Mouse (Mus musculus) heart, embryonic 14.5 days (tissue): ENCODE data around the gene Fblim1. TPM values are rescaled to one million over a fixed set of nuclear protein-coding genes. Genes with fewer than 3 reads are reported as not detected.

Experiments used
- ATAC-seq: fragments of 200-750 bp; cut with Nextera tagmentation; 2 replicates; pipeline ENCODE4 v1.8.0; 2017; ENCODE audit warnings: low read depth, moderate TSS enrichment; ENCODE audit not compliant: insufficient number of reproducible peaks, insufficient read depth, low FRiP score
- H3K27ac ChIP-seq, 2 experiments: fragments of 200-500 bp in 1 of 2; fragments of 300-500 bp in 1 of 2; sonication (generic) in 1 of 2; replicated peaks in 1 of 2; 2 replicates each; pipeline ENCODE4 v1.5.1; 2012 to 2014; ENCODE audit warnings: low read depth in 2 of 2, low read length in 2 of 2, control low read depth in 1 of 2, mild to moderate bottlenecking in 1 of 2, mixed read lengths in 1 of 2; ENCODE audit not compliant: control insufficient read depth in 1 of 2, insufficient read depth in 1 of 2
- H3K27me3 ChIP-seq: fragments of 300-500 bp; sonication (generic); 2 replicates; pipeline ENCODE4 v1.6.1; 2014; ENCODE audit warnings: mild to moderate bottlenecking, low read length, control low read depth; ENCODE audit not compliant: control insufficient read depth, insufficient read depth
- H3K36me3 ChIP-seq: fragments of 300-500 bp; sonication (generic); 2 replicates; pipeline ENCODE4 v1.6.1; 2014; ENCODE audit warnings: mild to moderate bottlenecking, control low read depth, low read length, mixed read lengths; ENCODE audit not compliant: control insufficient read depth, insufficient read depth
- H3K4me1 ChIP-seq, 2 experiments: fragments of 200-500 bp in 1 of 2; fragments of 300-500 bp in 1 of 2; sonication (generic) in 1 of 2; 2 replicates each; pipeline ENCODE4 v1.6.1; 2012 to 2014; ENCODE audit warnings: low read length in 2 of 2, control low read depth in 1 of 2, mixed read lengths in 1 of 2; ENCODE audit not compliant: control insufficient read depth in 2 of 2, insufficient read depth in 2 of 2
- H3K4me2 ChIP-seq: fragments of 300-500 bp; sonication (generic); 2 replicates; pipeline ENCODE4 v1.6.1; 2014; ENCODE audit warnings: mild to moderate bottlenecking, low read length
- H3K4me3 ChIP-seq, 2 experiments: fragments of 200-500 bp in 1 of 2; fragments of 300-500 bp in 1 of 2; sonication (generic) in 1 of 2; 2 replicates each; pipeline ENCODE4 v1.5.1; 2012 to 2014; ENCODE audit warnings: low read length in 2 of 2, mild to moderate bottlenecking in 2 of 2, control low read depth in 1 of 2, low read depth in 1 of 2, moderate library complexity in 1 of 2; ENCODE audit not compliant: control insufficient read depth in 1 of 2, insufficient read depth in 1 of 2
- H3K9ac ChIP-seq: fragments of 300-500 bp; sonication (generic); 2 replicates; pipeline ENCODE4 v1.6.1; 2014; ENCODE audit warnings: mild to moderate bottlenecking, low read length
- H3K9me3 ChIP-seq: fragments of 300-500 bp; sonication (generic); 2 replicates; pipeline ENCODE4 v1.6.1; 2016; ENCODE audit warnings: low read length, control low read depth; ENCODE audit not compliant: control insufficient read depth
- WGBS: fragments of 180-500 bp; shearing (Covaris S2); extraction: QIAGEN DNeasy Blood & Tissue Kit; methylation state at CpG from one replicate; pipeline ENCODE4 v1.1.7; 2014; 5-methylcytosine and 5-hydroxymethylcytosine counted together
- polyA plus RNA-seq: library from polyadenylated mRNA; unstranded; fragments of >200 nt; fragmentation: Nextera tagmentation; extraction: Ambion mirVana; gene quantifications from 2 replicates; pipeline ENCODE4 v1.2.1, GENCODE M21; 2014

Fblim1 gene
- polyA plus RNA-seq, 1 experiment from 2014 or later = 45.7 TPM

DNA sequence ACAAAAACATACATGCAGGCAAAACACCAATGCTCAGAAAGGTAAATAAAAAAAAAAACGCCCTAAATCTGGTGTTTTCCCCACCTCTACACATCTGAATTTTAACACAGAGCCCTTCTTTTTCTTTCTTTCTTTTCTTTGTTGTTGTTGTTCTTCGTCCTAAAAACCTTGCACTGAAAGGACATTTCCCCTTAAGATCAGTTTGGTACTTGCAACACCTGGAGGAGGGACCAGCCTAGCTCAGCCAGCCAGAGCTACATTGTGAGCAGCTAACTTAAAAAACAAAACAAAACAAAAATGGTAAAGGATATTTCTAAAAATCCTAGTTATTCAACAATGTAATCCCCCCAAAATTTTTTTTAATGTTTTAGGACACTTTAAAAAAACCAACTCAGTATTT is 61.4 kb downstream of the Fblim1 start:
- ATAC-seq = no peak
- no peaks in the 10 kb centered on the region for H3K27me3 ChIP-seq
- no peaks in the 10 kb centered on the region for H3K36me3 ChIP-seq
- 45% methylated on average over 2 of the region's 2 CpGs for WGBS
- H3K9ac ChIP-seq = peak overlapping the region; percentile 88
- no peaks in the 10 kb centered on the region for H3K9me3 ChIP-seq
- H3K4me2 ChIP-seq = peak overlapping the region; percentile 95
- H3K4me3 ChIP-seq = peak overlapping the region in 1 of 2 experiments; percentile 70; a peak in 2 of 4 replicates
- peaks cover 2 to 21% of the 10 kb centered on the region in 2 experiments; a peak in 3 of 4 replicates for H3K4me1 ChIP-seq
- H3K27ac ChIP-seq = peak overlapping the region in 1 of 2 experiments; percentile 100; a peak in 3 of 4 replicates

DNA sequence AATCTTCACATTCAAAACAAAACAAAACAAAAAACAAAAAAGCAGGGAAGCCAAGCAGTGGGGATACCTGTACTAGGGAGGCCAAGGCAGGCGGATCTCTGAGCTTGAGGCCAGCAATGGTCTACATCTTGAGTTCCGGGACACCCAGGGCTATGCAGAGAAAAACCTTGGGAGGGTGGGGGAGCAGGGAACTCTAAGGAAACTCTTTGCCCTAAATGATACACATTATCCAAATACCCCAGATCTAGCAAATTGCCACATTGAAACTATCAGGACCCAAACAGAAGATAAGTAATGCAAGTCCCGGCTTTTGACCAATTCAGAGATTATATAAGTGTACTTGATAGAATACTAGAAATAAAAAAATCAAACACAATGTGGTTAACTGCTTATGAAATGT is 62.3 kb downstream of the Fblim1 start:
- Histone ChIP-seq H3K4me3 (no peak overlapping the region), H3K4me1 (peaks cover 2 to 26% of the 10 kb centered on the region in 2 experiments; a peak in 3 of 4 replicates), H3K27ac (no peak overlapping the region), H3K36me3 (no peaks in the 10 kb centered on the region), H3K9me3 (no peaks in the 10 kb centered on the region), H3K9ac (no peak overlapping the region), H3K4me2 (no peak overlapping the region), H3K27me3 (no peaks in the 10 kb centered on the region)
- 80% methylated on average over 3 of the region's 3 CpGs for WGBS
- no peak for ATAC-seq

GRCm38 (mm10) chr4:141541851-141542250 is 64.0 kb downstream of the Fblim1 start:
- 35% methylated on average over 7 of the region's 7 CpGs for WGBS
- no peaks in the 10 kb centered on the region for H3K36me3 ChIP-seq
- H3K9me3 ChIP-seq = no peaks in the 10 kb centered on the region
- H3K27me3 ChIP-seq = no peaks in the 10 kb centered on the region
- H3K27ac ChIP-seq = peak overlapping the region in 1 of 2 experiments; percentile 53; a peak in 1 of 4 replicates
- peak overlapping the region; percentile 31; the same call in 1 of the 2 replicates for H3K4me2 ChIP-seq
- H3K4me1 ChIP-seq = peaks cover 2 to 18% of the 10 kb centered on the region in 2 experiments; a peak in 3 of 4 replicates
- peak overlapping the region; percentile 11; the same call in 1 of the 2 replicates for H3K9ac ChIP-seq
- no peak for ATAC-seq
- H3K4me3 ChIP-seq = no peak overlapping the region

DNA sequence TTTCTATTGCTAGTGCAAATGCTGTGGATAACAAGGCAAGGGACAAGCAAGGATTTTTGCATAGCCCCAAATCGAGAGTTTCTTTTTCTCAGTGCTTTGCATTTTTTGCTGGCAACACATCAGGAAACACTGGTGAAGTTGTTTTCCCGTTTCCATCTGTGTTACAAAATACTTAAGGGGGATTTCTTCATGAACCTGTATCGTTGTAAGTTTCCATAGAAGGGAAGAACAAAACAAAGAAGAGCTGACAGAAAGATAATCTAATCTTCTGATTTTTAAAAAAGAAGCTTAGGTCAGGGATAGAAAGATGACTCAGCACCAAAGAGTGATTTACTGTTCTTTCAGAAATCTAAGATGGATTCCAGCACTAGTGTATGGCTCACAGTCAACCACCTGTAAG is 65.1 kb downstream of the Fblim1 start:
- H3K36me3 ChIP-seq = no peaks in the 10 kb centered on the region
- H3K27me3 ChIP-seq = no peaks in the 10 kb centered on the region
- no peaks in the 10 kb centered on the region for H3K9me3 ChIP-seq
- H3K4me1 ChIP-seq = peaks cover 2 to 18% of the 10 kb centered on the region in 2 experiments; a peak in 3 of 4 replicates
- H3K4me2 ChIP-seq = no peak overlapping the region
- WGBS = 66% methylated on average over 3 of the region's 3 CpGs
- no peak overlapping the region for H3K4me3 ChIP-seq
- no peak for ATAC-seq
- H3K9ac ChIP-seq = no peak overlapping the region
- no peak overlapping the region for H3K27ac ChIP-seq

GRCm38 (mm10) chr4:141539213-141539767 is 66.6 kb downstream of the Fblim1 start:
- WGBS = 47% methylated on average over 12 of the region's 12 CpGs
- Histone ChIP-seq H3K4me2 (peak overlapping the region; percentile 91), H3K9me3 (no peaks in the 10 kb centered on the region), H3K27ac (peak overlapping the region; percentile 99 to 100), H3K36me3 (no peaks in the 10 kb centered on the region), H3K9ac (peak overlapping the region; percentile 74), H3K4me1 (peaks cover 2 to 30% of the 10 kb centered on the region in 2 experiments; a peak in 3 of 4 replicates), H3K4me3 (peak overlapping the region; percentile 95 to 98; a peak in 3 of 4 replicates), H3K27me3 (no peaks in the 10 kb centered on the region)
- no peak for ATAC-seq

DNA sequence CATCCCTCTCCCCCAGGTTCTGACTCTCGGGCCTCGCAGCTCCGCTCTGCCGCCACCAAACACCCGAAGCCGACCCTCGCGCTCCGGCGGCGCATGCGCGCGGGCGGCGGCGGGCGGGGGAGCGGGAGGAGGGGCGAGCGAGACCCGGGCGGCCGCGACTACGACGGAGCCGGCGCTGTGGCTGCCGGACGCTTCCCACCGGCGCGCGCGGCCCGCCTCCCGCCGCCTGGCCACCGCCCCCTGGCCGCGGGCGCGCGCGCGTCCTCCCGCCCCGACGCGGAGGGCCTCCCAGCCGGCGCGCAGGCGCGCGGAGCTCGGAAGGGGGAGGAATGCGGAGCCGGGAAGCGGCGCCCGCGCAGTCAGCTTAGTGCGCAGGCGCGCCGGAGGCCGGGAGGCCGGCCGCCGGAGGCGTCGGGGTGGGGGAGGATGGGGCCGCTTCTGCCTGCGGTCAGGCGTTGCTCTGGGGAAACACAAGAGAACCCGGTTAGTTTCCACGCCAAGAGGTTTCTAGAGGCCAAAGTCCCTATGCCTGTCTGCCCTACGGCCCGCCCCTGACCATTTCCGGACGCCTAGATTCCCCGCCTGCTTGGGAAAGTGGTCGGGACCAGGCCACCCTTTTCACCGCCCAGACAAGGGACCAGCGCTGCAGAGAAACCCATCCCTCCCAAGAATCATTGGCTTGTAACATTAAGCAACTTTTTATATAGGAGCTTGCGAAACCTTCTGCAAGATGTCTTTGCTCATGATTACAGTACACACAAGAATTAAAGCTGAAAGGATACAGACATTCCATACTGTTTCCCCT is 67.3 kb downstream of the Fblim1 start, which contains the start of gene Spen:
Gene Spen, minus strand, starts transcription at position 190 of the 805 bp plus-strand sequence.
- peak within 1 kb of the TSS; percentile 91 for H3K4me2 ChIP-seq
- H3K27me3 ChIP-seq = no peaks in the 10 kb centered on the region
- peaks cover 8 to 36% of the 10 kb centered on the region in 2 experiments for H3K4me1 ChIP-seq
- H3K36me3 ChIP-seq = no peaks in the 10 kb centered on the region
- ATAC-seq = peak; percentile 84
- peak within 1 kb of the TSS; percentile 99 to 100 for H3K27ac ChIP-seq
- peak within 1 kb of the TSS; percentile 95 to 98 for H3K4me3 ChIP-seq
- no peaks in the 10 kb centered on the region for H3K9me3 ChIP-seq
- H3K9ac ChIP-seq = peak within 1 kb of the TSS; percentile 97
- WGBS = under 1% methylated on average over 79 of the region's 88 CpGs

GRCm38 (mm10) chr4:141537706-141538407 is 68.0 kb downstream of the Fblim1 start:
- peak overlapping the region; percentile 95 to 98 for H3K4me3 ChIP-seq
- H3K27me3 ChIP-seq = no peaks in the 10 kb centered on the region
- peaks cover 8 to 40% of the 10 kb centered on the region in 2 experiments for H3K4me1 ChIP-seq
- H3K9me3 ChIP-seq = no peaks in the 10 kb centered on the region
- WGBS = under 1% methylated on average over 89 of the region's 101 CpGs
- peak overlapping the region; percentile 91 for H3K4me2 ChIP-seq
- peak overlapping the region; percentile 84 to 99 for H3K27ac ChIP-seq
- H3K9ac ChIP-seq = peak overlapping the region; percentile 97
- peak; percentile 4; the same call in 1 of the 2 replicates for ATAC-seq
- H3K36me3 ChIP-seq = no peaks in the 10 kb centered on the region
